Mouse (Mus musculus) thymus, postnatal 10 days (tissue): ENCODE data around the gene RPS10-NUDT3.
A peak's percentile ranks its signal among the peaks of the same experiment; 100 is the strongest.

Source experiments
- DNase-seq, 2 experiments: peaks; one replicate each; pipeline ENCODE4 v3.0.0; 2021; ENCODE audit warnings: low spot score in 2 of 2

Gene RPS10-NUDT3

DNA sequence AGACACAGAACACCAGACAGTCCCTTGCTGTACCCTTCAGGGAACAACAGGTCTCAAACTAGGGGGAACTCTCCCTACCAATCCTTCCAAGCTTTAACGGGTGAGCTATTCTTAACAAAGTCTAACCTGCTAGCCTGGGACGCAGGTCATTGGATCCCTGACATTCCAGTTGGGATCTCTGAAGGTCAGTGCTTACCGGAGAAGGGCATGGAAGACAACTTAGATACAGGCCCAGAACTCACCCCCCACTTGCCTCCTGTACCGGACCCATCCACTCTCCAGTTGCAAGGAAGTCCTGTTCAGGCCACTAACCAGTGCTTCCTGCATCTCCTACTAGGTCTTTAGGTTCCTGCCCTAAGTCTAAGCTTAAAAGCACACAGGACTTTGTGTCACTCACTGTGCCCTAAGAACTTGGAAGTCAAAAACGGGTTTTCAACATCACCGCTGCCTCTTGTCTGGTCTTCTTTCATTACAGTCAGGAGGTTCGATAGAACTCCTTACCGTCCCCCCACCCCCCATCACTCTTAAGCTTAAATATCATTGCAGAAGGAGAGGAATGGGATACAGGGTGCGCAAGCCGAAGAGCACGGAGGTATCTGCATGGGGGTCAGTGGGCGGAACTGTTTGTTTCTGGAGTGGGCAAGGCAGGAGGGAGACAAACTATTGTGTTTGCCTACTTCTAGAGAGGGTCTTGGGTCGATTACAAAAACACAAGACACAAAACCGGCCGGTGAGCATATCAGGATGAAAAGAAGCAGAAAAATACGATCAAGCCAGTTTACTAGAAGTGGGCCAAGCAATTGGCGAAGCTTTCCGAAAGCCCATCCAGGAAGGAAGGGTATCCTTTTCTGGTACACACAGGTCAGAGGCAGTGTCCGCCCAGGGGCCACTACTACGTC is 80.7 kb downstream of the RPS10-NUDT3 start:
- DNase-seq: no peak

GRCm38 (mm10) chr17:27552215-27553201 is 82.5 kb downstream of the RPS10-NUDT3 start:
- DNase-seq: no peak

DNA sequence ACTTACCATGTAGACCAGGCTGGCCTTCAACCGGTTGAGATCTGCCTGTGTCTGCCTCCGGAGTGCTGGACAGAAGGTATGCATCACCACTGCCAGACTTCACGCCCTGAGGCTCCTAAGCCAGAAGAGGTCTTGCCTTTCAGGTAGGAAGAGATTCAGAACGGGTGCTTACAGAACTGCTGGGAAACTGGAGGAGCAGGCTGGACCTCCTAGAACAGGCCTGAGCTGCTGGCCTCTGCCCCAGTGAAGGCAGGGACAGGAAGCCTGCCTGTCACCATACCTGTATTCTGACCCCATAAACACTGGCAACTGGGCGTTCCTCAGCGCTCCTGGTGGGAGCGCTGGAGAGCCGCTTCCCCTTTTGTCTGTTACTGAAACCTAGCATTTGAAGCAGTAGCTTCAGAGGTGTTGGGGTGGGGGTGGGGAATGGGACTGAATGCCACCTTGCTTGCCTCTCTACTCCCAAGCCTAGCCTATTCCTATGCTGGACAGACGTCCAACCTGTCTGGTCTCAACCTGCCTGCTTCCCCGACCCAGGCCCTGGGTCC is 83.6 kb downstream of the RPS10-NUDT3 start:
- DNase-seq: no peak

GRCm38 (mm10) chr17:27549234-27549633 is 85.8 kb downstream of the RPS10-NUDT3 start:
- DNase-seq: no peak

DNA sequence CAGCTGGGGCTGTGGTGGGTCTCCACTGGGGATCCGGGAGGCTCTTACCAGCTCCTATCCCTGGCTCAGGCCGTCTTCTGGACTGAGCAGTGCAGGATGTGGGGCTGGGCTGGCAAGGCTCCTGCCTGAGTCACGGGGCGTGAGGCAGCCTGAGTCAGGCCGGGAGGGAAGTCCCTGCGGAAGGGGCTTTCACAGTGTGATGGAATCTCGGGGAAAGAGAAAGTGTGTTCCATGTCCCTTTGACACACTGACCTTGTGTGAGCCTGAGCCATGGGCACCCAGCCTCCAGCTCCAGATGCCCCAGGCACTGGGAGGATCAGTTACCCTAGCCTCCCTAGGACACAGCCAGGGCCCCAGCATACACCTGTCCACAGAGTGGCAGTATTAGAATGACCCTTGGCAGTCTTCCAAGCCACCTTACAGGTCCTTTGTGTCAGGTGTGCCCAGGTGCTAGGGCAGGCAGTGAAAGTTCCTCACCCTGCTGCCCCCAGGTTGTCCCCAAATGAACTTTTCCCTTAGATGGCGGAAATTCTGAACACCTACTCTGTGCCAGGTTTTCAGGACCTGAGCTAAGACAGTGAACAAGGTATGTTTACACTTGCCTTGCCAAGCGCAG is 87.7 kb downstream of the RPS10-NUDT3 start:
- DNase-seq: no peak

DNA sequence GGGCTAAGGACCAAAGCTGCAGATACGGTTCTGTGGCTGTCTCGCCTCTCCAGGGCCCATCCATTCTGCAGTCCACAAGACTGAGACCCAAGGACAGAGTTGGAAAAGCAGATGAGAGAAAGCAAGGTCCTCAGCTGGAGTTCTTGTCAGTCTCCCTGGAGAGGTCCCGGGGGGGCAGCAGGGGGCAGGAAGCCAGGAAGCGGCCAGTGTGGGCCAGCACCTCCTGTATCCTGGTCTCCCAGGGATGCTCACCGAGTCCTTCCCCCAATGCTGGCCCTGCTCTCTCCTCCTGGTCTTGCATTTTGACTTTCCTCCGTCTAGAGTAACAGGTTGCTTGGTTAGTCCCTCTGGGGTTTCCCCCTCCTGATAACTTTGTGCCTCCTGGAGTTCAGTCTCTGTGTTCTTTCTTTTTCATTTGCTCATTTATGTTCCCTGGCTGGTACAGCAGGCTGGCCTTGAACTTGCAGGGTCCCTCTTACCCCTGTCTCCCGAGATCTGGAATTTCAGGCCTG is 88.4 kb downstream of the RPS10-NUDT3 start:
- DNase-seq: no peak

DNA sequence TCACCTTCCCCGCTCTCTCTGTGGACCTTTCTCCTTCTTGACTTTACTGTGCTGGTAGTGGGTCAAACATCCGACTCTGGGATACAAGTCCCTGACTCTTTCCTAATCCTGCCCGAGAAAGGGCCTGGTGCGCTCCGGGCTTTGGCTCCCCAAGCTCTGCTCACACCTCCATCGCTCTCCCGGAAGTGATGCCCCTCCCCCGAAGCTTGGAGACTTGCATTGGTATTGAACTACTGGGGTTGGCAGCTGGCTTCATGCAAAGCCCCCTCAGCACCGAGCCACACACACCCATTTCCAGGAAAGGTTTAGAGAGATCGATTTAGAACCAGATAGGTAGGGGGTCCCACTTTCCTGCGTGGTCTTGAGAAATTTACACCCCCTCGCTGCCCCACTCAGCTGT is 89.0 kb downstream of the RPS10-NUDT3 start:
- no peak for DNase-seq

DNA sequence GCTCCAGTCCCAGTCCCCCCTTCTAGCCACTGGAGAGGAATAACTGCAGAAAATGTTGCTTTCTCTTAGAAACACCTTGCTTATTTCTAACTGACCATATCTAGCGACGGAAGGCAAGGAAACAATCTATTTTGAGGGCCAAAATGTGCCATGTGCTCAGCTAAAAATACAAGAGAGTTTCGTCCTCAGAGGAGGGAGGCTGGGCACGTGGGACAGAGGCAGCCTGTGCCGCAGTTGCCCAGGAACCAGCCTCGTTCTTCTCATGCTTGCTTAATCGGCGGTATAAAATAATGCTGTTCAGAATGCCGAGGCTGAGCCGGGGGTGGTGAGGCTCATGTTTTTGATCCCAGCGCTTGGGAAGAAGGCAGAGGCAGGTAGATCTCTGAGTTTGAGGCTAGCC is 90.5 kb downstream of the RPS10-NUDT3 start:
- DNase-seq: no peak

GRCm38 (mm10) chr17:27541984-27542383 is 93.0 kb downstream of the RPS10-NUDT3 start:
- no peak for DNase-seq

DNA sequence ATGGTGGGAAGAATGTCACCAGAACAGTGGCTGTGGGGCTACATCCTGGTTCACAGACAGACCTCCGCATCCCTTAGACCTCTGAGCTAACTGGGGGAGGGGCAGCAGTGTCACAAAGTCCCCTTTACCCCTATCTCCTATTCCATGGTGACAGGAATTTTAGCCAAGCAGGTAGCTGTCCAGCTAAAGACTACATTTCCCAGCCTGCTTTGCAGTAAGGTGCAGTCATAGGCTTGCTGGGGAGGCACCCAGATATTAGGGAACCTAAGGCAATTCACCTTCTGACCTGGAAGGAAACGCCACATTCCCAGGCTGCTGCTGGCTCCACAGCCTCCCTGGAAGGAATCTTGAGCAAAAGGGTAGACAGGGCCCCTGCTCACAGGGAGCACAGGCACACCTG is 93.8 kb downstream of the RPS10-NUDT3 start:
- no peak for DNase-seq

DNA sequence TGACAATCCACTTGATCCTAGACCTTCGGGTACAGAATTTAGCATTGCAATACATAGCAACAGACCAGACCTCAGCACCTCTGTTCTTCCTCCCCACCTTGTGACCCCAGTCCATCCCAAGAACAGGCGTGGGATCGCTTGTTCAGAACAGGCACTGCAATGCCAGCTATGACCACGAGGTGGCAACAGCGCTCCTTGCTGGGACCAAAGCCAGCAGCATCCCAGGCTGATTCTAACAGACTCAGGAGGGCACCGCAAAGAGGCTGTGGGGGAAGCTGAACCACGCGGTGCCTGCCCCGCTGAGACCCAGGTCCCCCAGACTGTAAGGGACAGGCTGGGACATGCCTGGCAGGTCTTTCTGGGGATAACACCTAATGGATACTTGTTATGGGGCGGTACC is 100.3 kb downstream of the RPS10-NUDT3 start:
- DNase-seq: peak; percentile 83 to 96

DNA sequence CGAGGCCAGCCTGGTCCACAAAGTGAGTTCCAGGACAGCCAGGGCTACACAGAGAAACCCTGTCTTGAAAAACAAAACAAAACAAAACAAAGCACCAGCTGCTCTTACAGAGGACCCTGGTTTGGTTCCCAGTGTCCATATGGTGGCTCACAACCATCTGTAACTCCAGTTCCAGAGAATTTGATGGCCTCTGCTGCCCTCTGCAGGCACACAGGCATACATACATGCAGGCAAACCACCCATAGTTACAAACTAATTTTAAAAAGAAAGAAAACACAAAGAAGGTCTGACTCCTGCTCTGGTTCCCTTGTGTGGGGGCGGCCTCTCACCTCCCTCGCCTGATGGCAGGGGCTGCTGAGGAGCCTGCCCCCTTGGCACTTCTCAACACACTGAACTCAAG is 101.7 kb downstream of the RPS10-NUDT3 start:
- no peak for DNase-seq

DNA sequence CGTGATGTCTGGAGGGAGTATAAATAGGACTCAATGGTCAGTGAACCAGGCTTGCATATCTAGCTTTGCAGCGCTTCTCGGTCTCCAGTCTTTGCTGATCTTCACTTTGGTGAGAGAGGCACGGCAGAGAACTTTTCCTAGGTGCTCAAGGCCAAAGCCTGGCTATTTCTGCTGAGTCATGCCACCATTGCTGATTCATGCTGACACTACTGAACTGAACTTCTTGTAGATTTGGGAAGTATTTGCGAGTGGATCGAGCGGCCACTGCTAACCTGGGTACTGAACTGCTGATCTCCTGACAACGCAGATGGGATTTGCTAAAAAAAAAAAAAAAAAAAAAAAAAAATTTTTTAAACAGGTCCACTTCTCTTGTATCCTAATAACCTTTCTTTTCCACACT is 102.9 kb downstream of the RPS10-NUDT3 start:
- no peak for DNase-seq
